Mouse (Mus musculus) midbrain, embryonic 16.5 days (tissue): Measurements from ENCODE around the gene Alkbh1. TPM values are rescaled to one million over a fixed set of nuclear protein-coding genes. Genes with fewer than 3 reads are reported as not detected.

Experiments
- ATAC-seq: fragments of 200-750 bp; cut with Nextera tagmentation; 2 replicates; pipeline ENCODE4 v1.8.0; 2017; ENCODE audit warnings: moderate TSS enrichment
- H3K27ac ChIP-seq: fragments of 300-500 bp; sonication (generic); 2 replicates; pipeline ENCODE4 v1.5.1; 2014; ENCODE audit warnings: mild to moderate bottlenecking, low read length, mixed read lengths
- H3K27me3 ChIP-seq: fragments of 300-500 bp; sonication (generic); 2 replicates; pipeline ENCODE4 v1.6.1; 2014; ENCODE audit warnings: low read depth, low read length, mixed read lengths; ENCODE audit not compliant: control insufficient read depth, insufficient read depth
- H3K36me3 ChIP-seq: fragments of 300-500 bp; sonication (generic); 2 replicates; pipeline ENCODE4 v1.6.1; 2014; ENCODE audit warnings: mild to moderate bottlenecking, low read length, moderate library complexity, mixed read lengths; ENCODE audit not compliant: control insufficient read depth, insufficient read depth
- H3K4me1 ChIP-seq: fragments of 300-500 bp; sonication (generic); 2 replicates; pipeline ENCODE4 v1.6.1; 2014; ENCODE audit warnings: mild to moderate bottlenecking, low read length, mixed read lengths; ENCODE audit not compliant: control insufficient read depth, insufficient read depth
- H3K4me2 ChIP-seq: fragments of 300-500 bp; sonication (generic); 2 replicates; pipeline ENCODE4 v1.6.1; 2014; ENCODE audit warnings: mild to moderate bottlenecking, low read length, mixed read lengths
- H3K4me3 ChIP-seq: fragments of 300-500 bp; sonication (generic); 2 replicates; pipeline ENCODE4 v1.5.1; 2014; ENCODE audit warnings: low read depth, mild to moderate bottlenecking, low read length, moderate library complexity, mixed read lengths
- H3K9ac ChIP-seq: fragments of 300-500 bp; sonication (generic); 2 replicates; pipeline ENCODE4 v1.6.1; 2014; ENCODE audit warnings: low read depth, low read length, mixed read lengths
- H3K9me3 ChIP-seq: fragments of 300-500 bp; sonication (generic); replicated peaks from 2 replicates; pipeline ENCODE4 v1.6.1; 2014; ENCODE audit warnings: mild to moderate bottlenecking, low read length, mixed read lengths; ENCODE audit not compliant: control insufficient read depth, poor library complexity, severe bottlenecking
- WGBS: fragments of 180-500 bp; shearing (Covaris S2); extraction: QIAGEN DNeasy Blood & Tissue Kit; methylation state at CpG from one replicate; pipeline ENCODE4 v1.1.7; 2014; 5-methylcytosine and 5-hydroxymethylcytosine counted together
- polyA plus RNA-seq: library from polyadenylated mRNA; unstranded; fragments of >200 nt; fragmentation: Nextera tagmentation; extraction: Ambion mirVana; gene quantifications from 2 replicates; pipeline ENCODE4 v1.2.1, GENCODE M21; 2015

Alkbh1 gene
- polyA plus RNA-seq, 1 experiment from 2014 or later, result 40.7 TPM

DNA sequence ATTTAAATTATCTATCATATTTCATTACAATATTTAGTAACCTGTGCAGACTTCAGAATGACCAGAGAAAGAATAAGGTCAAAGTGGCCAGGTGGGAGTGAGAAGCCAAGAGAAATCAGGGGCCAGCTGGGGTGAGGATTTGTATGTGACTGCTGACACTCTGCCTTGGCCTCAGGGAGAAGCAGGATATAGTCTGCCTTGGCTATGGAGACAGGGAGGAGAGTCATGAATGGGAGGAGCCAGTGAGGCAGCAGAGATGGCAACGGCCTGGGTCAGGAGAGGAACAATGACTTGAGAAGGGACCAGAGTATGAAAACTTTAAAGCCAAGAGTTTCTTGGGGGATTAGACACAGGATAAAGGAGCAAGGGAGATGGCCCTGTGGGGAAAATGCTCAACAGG lies 20.1 kb downstream of the Alkbh1 start:
- Histone ChIP-seq H3K36me3 (peaks cover 9% of the 10 kb centered on the region), H3K4me3 (no peak overlapping the region), H3K4me2 (no peak overlapping the region), H3K9ac (no peak overlapping the region), H3K9me3 (no peaks in the 10 kb centered on the region), H3K27me3 (no peaks in the 10 kb centered on the region), H3K4me1 (peaks cover 10% of the 10 kb centered on the region), H3K27ac (no peak overlapping the region)
- no peak for ATAC-seq
- 36% methylated on average over 1 of the region's 1 CpGs for WGBS

DNA sequence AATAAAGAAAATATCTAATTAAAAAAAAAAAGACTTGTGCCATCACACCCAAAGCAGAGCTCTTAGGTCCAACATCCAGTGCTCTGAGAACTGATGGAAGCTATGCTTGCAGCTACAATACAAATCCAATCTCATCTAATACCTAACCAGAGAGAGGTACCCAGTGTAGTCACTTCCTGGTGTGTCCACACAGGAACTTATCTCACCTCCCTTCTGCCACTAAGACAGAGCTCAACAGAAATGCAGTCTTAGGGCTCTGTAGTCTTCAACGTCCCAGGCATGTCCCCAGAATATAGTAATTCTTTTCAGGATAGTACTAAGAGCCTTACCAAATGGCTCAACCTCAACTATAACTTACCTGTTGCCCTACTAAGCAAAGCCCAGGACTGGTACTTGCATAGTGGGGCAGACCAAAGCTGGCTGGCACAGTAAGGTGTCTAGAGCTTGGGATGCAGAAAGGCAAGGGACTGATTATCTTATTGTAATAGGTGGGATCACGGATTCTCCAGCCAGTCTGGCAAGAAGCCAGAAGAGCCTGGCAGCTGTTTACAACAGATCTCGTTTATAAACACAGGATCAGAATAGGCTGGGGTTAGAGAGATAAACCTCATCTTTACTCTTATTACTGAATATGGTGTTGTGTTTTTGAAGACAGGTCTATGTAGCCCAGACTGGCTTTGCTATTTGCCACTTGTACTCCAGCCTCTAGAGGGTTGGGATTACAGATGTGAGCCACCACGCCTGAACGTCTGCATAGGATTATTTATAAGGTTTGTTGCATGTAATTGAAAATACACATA lies 21.9 kb downstream of the Alkbh1 start:
- no peak for ATAC-seq
- Histone ChIP-seq H3K9ac (no peak overlapping the region), H3K4me2 (no peak overlapping the region), H3K4me1 (peaks cover 10% of the 10 kb centered on the region), H3K27me3 (no peaks in the 10 kb centered on the region), H3K27ac (no peak overlapping the region), H3K4me3 (no peak overlapping the region), H3K36me3 (no peaks in the 10 kb centered on the region), H3K9me3 (no peaks in the 10 kb centered on the region)
- 61% methylated on average over 5 of the region's 5 CpGs for WGBS

DNA sequence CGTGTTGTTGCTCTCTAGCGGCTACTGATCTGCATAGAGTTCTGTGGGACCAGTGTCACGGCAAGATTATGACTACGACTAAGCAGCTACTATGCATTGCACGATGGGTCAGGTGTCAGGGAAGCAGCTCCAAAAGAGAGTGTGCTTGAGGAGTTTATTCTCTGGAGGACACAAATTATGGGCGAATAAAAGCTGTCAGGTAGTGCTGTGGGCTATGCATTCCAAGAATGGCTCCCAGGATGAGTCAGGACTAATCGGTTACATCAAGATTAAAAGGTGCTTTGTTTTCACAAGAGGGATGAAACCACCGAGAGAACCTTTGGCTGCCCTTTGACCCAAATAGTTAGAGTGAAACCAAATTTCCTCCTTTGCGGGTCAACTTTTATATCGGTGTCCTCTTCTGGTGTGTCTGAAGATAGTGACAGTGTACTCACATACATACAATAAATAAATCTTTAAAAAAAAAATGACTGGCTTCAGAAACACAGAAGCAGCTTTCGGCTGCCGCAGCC lies 23.8 kb downstream of the Alkbh1 start:
- no peak overlapping the region; the same call in 1 of the 2 replicates for H3K27ac ChIP-seq
- no peak for ATAC-seq

DNA sequence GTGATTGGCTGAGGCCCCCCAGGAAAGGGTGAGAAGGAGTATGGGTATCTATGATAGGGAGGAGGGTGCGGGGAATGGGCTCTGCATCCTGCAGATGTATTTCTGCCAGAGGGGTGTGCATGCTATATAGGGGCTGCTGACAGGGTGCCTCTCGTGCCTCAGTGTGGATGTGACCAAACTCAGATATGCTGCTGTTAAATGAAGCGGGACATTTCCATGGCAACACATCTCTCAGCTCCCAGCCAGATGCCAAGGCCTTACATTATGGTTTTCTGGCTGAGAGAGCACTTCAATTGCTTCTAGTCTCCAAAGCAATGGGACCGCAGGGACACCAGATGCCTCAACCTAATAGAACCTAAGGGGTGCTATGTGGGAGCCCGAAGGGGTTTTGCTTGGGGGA lies 24.9 kb downstream of the Alkbh1 start:
- Histone ChIP-seq H3K9me3 (no peaks in the 10 kb centered on the region), H3K4me1 (peaks cover 7% of the 10 kb centered on the region), H3K36me3 (no peaks in the 10 kb centered on the region), H3K4me3 (no peak overlapping the region), H3K4me2 (no peak overlapping the region), H3K9ac (no peak overlapping the region), H3K27me3 (no peaks in the 10 kb centered on the region), H3K27ac (peak overlapping the region; percentile 78)
- ATAC-seq, result peak; percentile 82
- WGBS, result 30% methylated on average over 5 of the region's 5 CpGs

More for the DNA sequence above, 23.8 kb downstream of the Alkbh1 start:
- Histone ChIP-seq H3K4me2 (no peak overlapping the region), H3K27me3 (no peaks in the 10 kb centered on the region), H3K4me1 (peaks cover 10% of the 10 kb centered on the region), H3K9ac (no peak overlapping the region), H3K36me3 (no peaks in the 10 kb centered on the region), H3K4me3 (no peak overlapping the region), H3K9me3 (no peaks in the 10 kb centered on the region)
- 75% methylated on average over 12 of the region's 12 CpGs for WGBS

DNA sequence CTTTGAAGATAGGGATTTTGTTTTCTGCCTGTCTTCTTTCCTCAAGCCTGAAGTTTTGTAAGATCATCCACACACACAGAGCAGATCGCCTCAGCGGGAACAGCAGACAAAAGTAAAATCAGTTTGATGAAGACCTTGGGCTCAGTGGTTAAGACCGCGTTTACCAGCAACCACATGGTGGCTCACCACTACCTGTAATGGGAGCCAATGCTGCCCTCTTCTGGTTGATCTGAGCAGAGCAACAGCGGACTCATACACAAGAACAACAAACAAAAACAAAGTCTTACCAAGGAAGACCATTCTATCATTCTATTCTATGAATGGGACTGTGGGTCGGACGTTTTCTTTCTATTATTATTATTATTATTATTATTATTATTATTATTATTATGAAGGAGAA lies 27.1 kb downstream of the Alkbh1 start:
- Histone ChIP-seq H3K4me1 (peaks cover 7% of the 10 kb centered on the region), H3K4me2 (no peak overlapping the region), H3K27me3 (no peaks in the 10 kb centered on the region), H3K4me3 (no peak overlapping the region), H3K36me3 (no peaks in the 10 kb centered on the region), H3K9ac (no peak overlapping the region), H3K9me3 (no peaks in the 10 kb centered on the region), H3K27ac (no peak overlapping the region)
- 43% methylated on average over 7 of the region's 7 CpGs for WGBS
- ATAC-seq, result no peak

DNA sequence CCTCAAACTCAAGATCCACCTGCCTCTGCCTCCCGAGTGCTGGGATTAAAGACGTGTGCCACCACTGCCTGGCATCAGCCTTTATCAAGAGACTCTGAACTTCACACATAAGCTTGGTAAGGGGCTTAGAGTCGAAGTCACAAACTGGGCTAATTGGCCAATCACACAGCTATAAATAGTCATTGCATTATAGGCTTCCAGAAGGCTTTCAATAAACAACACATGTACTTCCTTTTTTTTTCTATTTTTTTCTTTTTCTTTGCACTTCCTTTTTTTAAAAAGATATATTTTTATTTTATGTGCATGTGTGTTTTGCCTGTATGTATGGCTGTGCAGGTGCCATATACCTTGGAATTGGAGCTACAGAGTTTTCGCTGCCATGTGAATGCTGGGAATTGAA lies 28.5 kb downstream of the Alkbh1 start:
- H3K4me1 ChIP-seq, result peaks cover 7% of the 10 kb centered on the region
- 79% methylated on average over 4 of the region's 4 CpGs for WGBS
- H3K27me3 ChIP-seq, result no peaks in the 10 kb centered on the region
- H3K9ac ChIP-seq, result no peak overlapping the region
- no peak for ATAC-seq
- no peaks in the 10 kb centered on the region for H3K36me3 ChIP-seq
- no peak overlapping the region for H3K4me3 ChIP-seq
- no peak overlapping the region for H3K4me2 ChIP-seq
- H3K9me3 ChIP-seq, result no peaks in the 10 kb centered on the region
- no peak overlapping the region for H3K27ac ChIP-seq

DNA sequence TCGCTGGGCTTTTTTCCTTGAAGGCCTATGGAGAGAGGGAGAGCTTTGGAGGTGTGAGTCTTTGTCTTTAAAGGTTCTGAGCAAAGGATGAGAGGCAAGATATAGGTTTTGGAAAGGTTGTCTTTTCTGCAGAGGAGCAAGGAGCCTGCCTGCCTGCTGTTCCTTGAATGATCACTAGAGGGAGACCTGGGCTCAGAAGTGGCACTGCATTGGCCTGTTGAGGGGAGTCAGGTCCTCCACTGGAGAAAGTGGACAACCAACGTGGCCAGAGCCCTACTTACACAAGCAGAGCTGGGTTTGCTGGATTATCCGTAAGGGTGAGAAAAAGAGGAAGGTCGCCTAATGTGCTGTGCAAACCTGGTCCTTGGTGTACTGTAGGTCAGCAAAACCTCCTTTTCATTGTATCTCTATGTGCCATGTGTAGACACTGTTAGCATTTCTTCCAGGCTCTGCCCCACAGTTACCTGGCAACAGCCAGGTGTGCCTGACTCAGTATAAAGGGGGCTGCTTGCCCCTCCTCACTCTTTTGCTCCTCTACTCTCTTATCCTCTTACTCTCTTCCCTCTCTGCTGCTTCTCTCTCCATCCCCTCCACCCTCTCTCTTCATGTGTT lies 30.5 kb downstream of the Alkbh1 start:
- H3K9me3 ChIP-seq, result no peaks in the 10 kb centered on the region
- H3K27me3 ChIP-seq, result no peaks in the 10 kb centered on the region
- no peaks in the 10 kb centered on the region for H3K36me3 ChIP-seq
- H3K27ac ChIP-seq, result no peak overlapping the region
- peak; percentile 66 for ATAC-seq
- no peak overlapping the region for H3K4me2 ChIP-seq
- WGBS, result 21% methylated on average over 4 of the region's 4 CpGs
- no peak overlapping the region for H3K9ac ChIP-seq
- no peak overlapping the region for H3K4me3 ChIP-seq
- H3K4me1 ChIP-seq, result no peaks in the 10 kb centered on the region

DNA sequence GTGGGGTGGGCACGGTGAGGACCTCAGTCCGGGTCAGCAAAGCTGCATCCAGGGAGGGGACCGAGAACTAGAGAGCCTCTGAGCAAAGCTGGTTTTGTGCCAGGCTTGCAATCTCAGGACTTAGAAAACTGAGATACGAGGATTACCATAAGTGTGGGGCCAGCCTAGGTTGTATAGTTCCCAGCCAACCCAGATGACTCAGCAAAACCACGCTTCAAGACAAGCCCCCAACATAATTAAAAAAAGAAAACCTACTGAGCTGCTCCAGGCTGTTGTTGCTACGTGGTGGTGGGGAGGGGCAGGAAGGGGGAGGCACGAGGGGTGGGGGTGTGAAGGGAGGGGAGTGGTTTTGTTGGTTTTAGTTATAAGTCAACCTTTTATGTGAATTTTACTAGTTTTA lies 32.8 kb downstream of the Alkbh1 start:
- Histone ChIP-seq H3K27me3 (no peaks in the 10 kb centered on the region), H3K4me2 (no peak overlapping the region), H3K36me3 (no peaks in the 10 kb centered on the region), H3K9ac (no peak overlapping the region), H3K27ac (no peak overlapping the region), H3K9me3 (no peaks in the 10 kb centered on the region), H3K4me1 (no peaks in the 10 kb centered on the region), H3K4me3 (no peak overlapping the region)
- no peak for ATAC-seq
- WGBS, result 56% methylated on average over 7 of the region's 7 CpGs

DNA sequence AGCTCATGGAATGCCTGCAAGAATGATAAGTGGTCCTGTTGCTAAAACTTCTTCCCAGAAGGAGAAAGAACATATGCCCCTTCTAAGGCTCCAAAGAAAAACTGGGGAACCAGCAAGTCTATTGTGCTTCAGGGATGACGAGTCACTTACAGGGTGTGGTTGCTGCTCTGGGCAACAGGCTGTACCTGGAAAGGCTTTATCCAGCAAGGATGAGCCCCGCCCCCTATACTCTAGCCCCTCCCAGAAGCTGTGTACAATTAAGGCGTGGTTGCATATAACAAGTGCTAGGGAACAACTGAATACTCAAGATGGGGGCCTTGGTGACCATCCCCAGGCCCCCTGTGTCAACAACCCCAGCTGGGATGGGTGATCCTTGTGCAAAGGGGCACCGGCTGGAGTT lies 34.7 kb downstream of the Alkbh1 start:
- Histone ChIP-seq H3K27ac (no peak overlapping the region), H3K27me3 (no peaks in the 10 kb centered on the region), H3K9ac (no peak overlapping the region), H3K36me3 (no peaks in the 10 kb centered on the region), H3K4me2 (no peak overlapping the region), H3K9me3 (no peaks in the 10 kb centered on the region), H3K4me3 (no peak overlapping the region), H3K4me1 (no peaks in the 10 kb centered on the region)
- 86% methylated on average over 4 of the region's 4 CpGs for WGBS
- no peak for ATAC-seq
